Mouse (Mus musculus) limb, embryonic 15.5 days (tissue): ENCODE results near the gene Guca2a. TPM values are rescaled to one million over a fixed set of nuclear protein-coding genes. Genes with fewer than 3 reads are reported as not detected.

ENCODE experiments used
- ATAC-seq: fragments of 200-750 bp; cut with Nextera tagmentation; 2 replicates; pipeline ENCODE4 v1.8.0; 2017; ENCODE audit warnings: low read depth, moderate TSS enrichment; ENCODE audit not compliant: insufficient number of reproducible peaks, low FRiP score, low TSS enrichment
- H3K27ac ChIP-seq: fragments of 300-500 bp; sonication (generic); 2 replicates; pipeline ENCODE4 v1.5.1; 2015; ENCODE audit warnings: moderate library complexity, mild to moderate bottlenecking, inconsistent platforms
- H3K27me3 ChIP-seq: fragments of 300-500 bp; sonication (generic); 2 replicates; pipeline ENCODE4 v1.6.1; 2015; ENCODE audit warnings: inconsistent platforms
- H3K36me3 ChIP-seq: fragments of 300-500 bp; sonication (generic); 2 replicates; pipeline ENCODE4 v1.6.1; 2015; ENCODE audit warnings: inconsistent platforms
- H3K4me1 ChIP-seq: fragments of 300-500 bp; sonication (generic); 2 replicates; pipeline ENCODE4 v1.6.1; 2015; ENCODE audit warnings: inconsistent platforms
- H3K4me2 ChIP-seq: fragments of 300-500 bp; sonication (generic); 2 replicates; pipeline ENCODE4 v1.6.1; 2015; ENCODE audit warnings: mild to moderate bottlenecking, inconsistent platforms
- H3K4me3 ChIP-seq: fragments of 300-500 bp; sonication (generic); 2 replicates; pipeline ENCODE4 v1.5.1; 2015; ENCODE audit warnings: mild to moderate bottlenecking, inconsistent platforms
- H3K9ac ChIP-seq: fragments of 300-500 bp; sonication (generic); 2 replicates; pipeline ENCODE4 v1.6.1; 2015; ENCODE audit warnings: inconsistent platforms
- H3K9me3 ChIP-seq: fragments of 300-500 bp; sonication (generic); 2 replicates; pipeline ENCODE4 v1.6.1; 2016; ENCODE audit warnings: inconsistent platforms
- WGBS: fragments of 180-500 bp; shearing (Covaris S2); methylation state at CpG from one replicate; pipeline ENCODE4 v1.1.7; 2015; 5-methylcytosine and 5-hydroxymethylcytosine counted together
- polyA plus RNA-seq: library from polyadenylated mRNA; unstranded; fragments of >200 nt; fragmentation: Nextera tagmentation; extraction: Ambion mirVana; gene quantifications from 2 replicates; pipeline ENCODE4 v1.2.1, GENCODE M21; 2015

The Guca2a gene
- polyA plus RNA-seq, 1 experiment from 2014 or later, result not detected

DNA sequence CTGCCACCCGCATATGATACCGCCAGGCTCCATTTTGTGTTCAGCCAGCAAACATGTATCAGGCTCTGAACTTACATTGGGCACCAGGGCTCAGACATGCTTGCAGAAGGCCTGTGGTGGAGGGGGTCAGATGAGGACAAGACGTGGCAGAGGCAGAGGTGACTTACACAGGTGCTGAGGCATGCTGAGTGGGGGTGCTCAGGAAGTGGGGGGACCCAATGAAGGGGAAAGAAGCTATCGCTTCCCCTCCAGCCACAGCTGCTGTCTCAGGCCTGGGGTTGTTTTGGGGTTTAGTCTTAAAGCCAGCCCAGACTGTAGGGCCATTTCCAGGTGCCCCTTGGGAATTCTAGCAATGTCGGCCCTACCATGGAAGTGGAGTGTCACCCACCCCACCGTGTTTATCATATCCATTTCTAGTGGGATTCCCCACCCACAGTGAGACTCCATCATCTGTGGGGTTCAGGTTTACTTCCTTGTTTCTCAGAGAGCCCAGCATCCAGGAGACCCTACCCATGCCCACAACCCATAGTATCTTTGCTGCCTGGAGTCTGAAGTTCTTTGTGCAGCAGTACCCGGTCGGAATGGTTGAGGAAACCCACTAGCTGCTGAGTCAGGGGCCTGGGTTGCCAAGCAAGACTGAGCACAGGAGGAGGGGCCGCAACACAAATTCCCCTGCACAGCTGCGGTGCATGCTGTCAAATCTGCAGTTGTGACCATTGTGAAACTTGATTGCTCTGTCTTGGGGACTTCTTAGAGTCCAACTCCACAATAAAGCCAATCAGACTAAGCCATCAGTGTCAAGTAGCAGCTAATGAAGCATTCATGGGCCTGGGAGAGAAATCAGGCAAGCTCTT lies 32.1 kb downstream of the Guca2a start:
- WGBS, result 70% methylated on average over 10 of the region's 10 CpGs
- Histone ChIP-seq H3K36me3 (no peaks in the 10 kb centered on the region), H3K27ac (no peak overlapping the region), H3K4me3 (no peak overlapping the region), H3K4me2 (no peak overlapping the region), H3K27me3 (no peaks in the 10 kb centered on the region), H3K4me1 (0 out of 2 replicates have a peak, but pooled peaks cover 3% of the 10 kb centered on the region), H3K9ac (no peak overlapping the region), H3K9me3 (no peaks in the 10 kb centered on the region)
- ATAC-seq, result no peak

- no peak overlapping the region for H3K4me3 ChIP-seq
- 0 out of 2 replicates have a peak, but pooled peaks cover 3% of the 10 kb centered on the region for H3K4me1 ChIP-seq
- H3K36me3 ChIP-seq, result no peaks in the 10 kb centered on the region
- WGBS, result 48% methylated on average over 7 of the region's 7 CpGs
- no peak overlapping the region for H3K27ac ChIP-seq
- no peak for ATAC-seq
- H3K9me3 ChIP-seq, result no peaks in the 10 kb centered on the region
- no peak overlapping the region for H3K4me2 ChIP-seq
- H3K9ac ChIP-seq, result no peak overlapping the region
- no peaks in the 10 kb centered on the region for H3K27me3 ChIP-seq
These were observed 32.7 kb downstream of the Guca2a start for GRCm38 (mm10) chr4:119670210-119670555.

- no peaks in the 10 kb centered on the region for H3K9me3 ChIP-seq
- no peak overlapping the region for H3K9ac ChIP-seq
- ATAC-seq, result no peak
- no peak overlapping the region for H3K27ac ChIP-seq
- no peak overlapping the region for H3K4me3 ChIP-seq
- no peaks in the 10 kb centered on the region for H3K36me3 ChIP-seq
- WGBS, result 89% methylated on average over 6 of the region's 6 CpGs
- no peaks in the 10 kb centered on the region for H3K27me3 ChIP-seq
- no peak overlapping the region for H3K4me2 ChIP-seq
- 0 out of 2 replicates have a peak, but pooled peaks cover 3% of the 10 kb centered on the region for H3K4me1 ChIP-seq
These were observed 33.2 kb downstream of the Guca2a start for GRCm38 (mm10) chr4:119670736-119671135.

DNA sequence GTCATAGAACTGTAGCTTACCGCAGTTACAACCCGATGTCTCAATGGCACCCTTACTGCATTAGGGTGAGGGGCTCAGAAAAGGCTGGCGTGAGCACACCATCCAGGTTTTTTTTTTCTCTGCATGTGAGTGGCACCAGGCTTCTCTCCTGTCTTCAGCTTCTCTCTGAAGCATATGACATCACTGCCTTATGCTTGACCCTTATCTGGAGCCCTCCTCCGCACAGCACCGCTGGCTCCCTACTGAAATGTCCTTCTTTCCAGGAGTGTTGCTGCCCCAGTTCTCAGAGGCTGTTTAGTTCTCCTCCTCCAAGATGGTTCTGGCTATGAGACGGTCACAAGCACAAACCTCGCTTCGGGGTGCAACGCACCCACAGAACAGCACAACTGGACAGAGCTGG lies 33.7 kb downstream of the Guca2a start:
- no peaks in the 10 kb centered on the region for H3K9me3 ChIP-seq
- 0 out of 2 replicates have a peak, but pooled peaks cover 3% of the 10 kb centered on the region for H3K4me1 ChIP-seq
- 89% methylated on average over 9 of the region's 9 CpGs for WGBS
- no peak for ATAC-seq
- no peaks in the 10 kb centered on the region for H3K27me3 ChIP-seq
- no peaks in the 10 kb centered on the region for H3K36me3 ChIP-seq
- no peak overlapping the region for H3K4me2 ChIP-seq
- no peak overlapping the region for H3K9ac ChIP-seq
- H3K4me3 ChIP-seq, result no peak overlapping the region
- no peak overlapping the region for H3K27ac ChIP-seq

- H3K4me2 ChIP-seq, result no peak overlapping the region
- H3K9ac ChIP-seq, result no peak overlapping the region
- H3K36me3 ChIP-seq, result no peaks in the 10 kb centered on the region
- 0 out of 2 replicates have a peak, but pooled peaks cover 3% of the 10 kb centered on the region for H3K4me1 ChIP-seq
- no peak for ATAC-seq
- H3K27me3 ChIP-seq, result no peaks in the 10 kb centered on the region
- 23% methylated on average over 5 of the region's 5 CpGs for WGBS
- H3K27ac ChIP-seq, result no peak overlapping the region
- no peaks in the 10 kb centered on the region for H3K9me3 ChIP-seq
- H3K4me3 ChIP-seq, result no peak overlapping the region
These were observed 35.2 kb downstream of the Guca2a start for GRCm38 (mm10) chr4:119672685-119673084.

GRCm38 (mm10) chr4:119682596-119682995 lies 45.1 kb downstream of the Guca2a start:
- Histone ChIP-seq H3K4me2 (no peak overlapping the region), H3K9me3 (no peaks in the 10 kb centered on the region), H3K4me1 (no peaks in the 10 kb centered on the region), H3K9ac (no peak overlapping the region), H3K27me3 (no peaks in the 10 kb centered on the region), H3K36me3 (no peaks in the 10 kb centered on the region), H3K4me3 (no peak overlapping the region), H3K27ac (no peak overlapping the region)
- ATAC-seq, result no peak
- 64% methylated on average over 5 of the region's 5 CpGs for WGBS

DNA sequence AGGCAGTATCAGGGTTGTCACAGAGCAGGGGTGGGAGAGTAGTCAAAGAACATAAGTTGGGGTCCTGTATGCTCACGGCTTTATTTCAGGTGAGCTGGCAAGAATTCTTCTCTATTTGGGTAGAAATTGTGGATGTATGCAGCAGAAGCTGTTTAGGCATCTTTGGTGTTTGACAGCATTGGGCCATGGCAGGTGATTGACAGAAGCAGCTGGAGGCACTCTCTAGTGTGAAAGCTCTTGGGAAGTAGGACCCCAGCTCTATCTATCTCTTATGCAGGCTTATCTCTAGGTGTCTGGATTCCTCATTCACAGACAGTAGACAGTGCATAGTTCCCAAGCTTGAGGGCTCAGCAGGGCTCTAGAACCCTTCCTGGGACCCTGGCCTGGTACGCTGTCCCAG lies 48.2 kb downstream of the Guca2a start:
- no peak overlapping the region for H3K27ac ChIP-seq
- WGBS, result 81% methylated on average over 2 of the region's 2 CpGs
- no peak for ATAC-seq

More for the DNA sequence above, 48.2 kb downstream of the Guca2a start:
- Histone ChIP-seq H3K4me3 (no peak overlapping the region), H3K9ac (no peak overlapping the region), H3K4me2 (no peak overlapping the region), H3K27me3 (no peaks in the 10 kb centered on the region), H3K36me3 (no peaks in the 10 kb centered on the region), H3K4me1 (no peaks in the 10 kb centered on the region), H3K9me3 (no peaks in the 10 kb centered on the region)

Other genes starting within 250 kb of the Guca2a start
- gene Ccdc30, start 222.2 kb upstream of the Guca2a start, polyA plus RNA-seq, result 3.1 and 5.8 TPM in 2 replicates
- gene Ppcs, start 215.3 kb upstream of the Guca2a start, polyA plus RNA-seq, result 26.6 and 29.2 TPM in 2 replicates
- gene Zmynd12, start 214.9 kb upstream of the Guca2a start, polyA plus RNA-seq, result 0.10 and 0.27 TPM in 2 replicates
- gene Rimkla, start 145.1 kb upstream of the Guca2a start, polyA plus RNA-seq, result 0.42 and 0.56 TPM in 2 replicates
- gene Foxj3, start 100.7 kb upstream of the Guca2a start, polyA plus RNA-seq, result 22.2 and 26.7 TPM in 2 replicates
- 4.6 and 5.6 TPM in 2 replicates for gene Frg2f1, start 98.2 kb upstream of the Guca2a start, polyA plus RNA-seq
- not detected in 2 replicates for gene Guca2b, start 21.2 kb downstream of the Guca2a start, polyA plus RNA-seq
- 3.2 and 4.1 TPM in 2 replicates for gene Hivep3, start 96.1 kb downstream of the Guca2a start, polyA plus RNA-seq